Mouse (Mus musculus): ENCODE measurements around the gene U90926. TPM values are rescaled to one million over a fixed set of nuclear protein-coding genes. Genes with fewer than 3 reads are reported as not detected.

The U90926 gene
- polyA plus RNA-seq, 1 experiment from 2014 or later: not detected

Other genes starting within 250 kb of the U90926 start
- not detected in 2 replicates for gene Odaph, start 227.9 kb downstream of the U90926 start, polyA plus RNA-seq (2015; fragmentation: Nextera tagmentation; extraction: Ambion mirVana)
- 1.1 and 1.8 TPM in 2 replicates for gene Cdkl2, start 171.5 kb downstream of the U90926 start, polyA plus RNA-seq (2015; fragmentation: Nextera tagmentation; extraction: Ambion mirVana)
- 174 and 191 TPM in 2 replicates for gene G3bp2, start 131.7 kb downstream of the U90926 start, polyA plus RNA-seq (2015; fragmentation: Nextera tagmentation; extraction: Ambion mirVana)
- 42.9 and 46.5 TPM in 2 replicates for gene Uso1, start 77.5 kb downstream of the U90926 start, polyA plus RNA-seq (2015; fragmentation: Nextera tagmentation; extraction: Ambion mirVana)
- 0.08 and 0.35 TPM in 2 replicates for gene Ppef2, start 40.9 kb upstream of the U90926 start, polyA plus RNA-seq (2015; fragmentation: Nextera tagmentation; extraction: Ambion mirVana)
- gene Naaa, start 62.8 kb upstream of the U90926 start, polyA plus RNA-seq (2015; fragmentation: Nextera tagmentation; extraction: Ambion mirVana): 21.3 and 24.1 TPM in 2 replicates
- 45.7 and 47.9 TPM in 2 replicates for gene Sdad1, start 95.1 kb upstream of the U90926 start, polyA plus RNA-seq (2015; fragmentation: Nextera tagmentation; extraction: Ambion mirVana)
- not detected in 2 replicates for gene Cxcl9, start 112.7 kb upstream of the U90926 start, polyA plus RNA-seq (2015; fragmentation: Nextera tagmentation; extraction: Ambion mirVana)
- 3.0 and 3.9 TPM in 2 replicates for gene Art3, start 116.4 kb upstream of the U90926 start, polyA plus RNA-seq (2015; fragmentation: Nextera tagmentation; extraction: Ambion mirVana)
- gene Cxcl10, start 133.5 kb upstream of the U90926 start, polyA plus RNA-seq (2015; fragmentation: Nextera tagmentation; extraction: Ambion mirVana): 0.72 and 1.4 TPM in 2 replicates
- 54.1 and 55.1 TPM in 2 replicates for gene Nup54, start 219.8 kb upstream of the U90926 start, polyA plus RNA-seq (2015; fragmentation: Nextera tagmentation; extraction: Ambion mirVana)